Mouse (Mus musculus) ES-Bruce4 (cell line): ENCODE data around the gene Pik3c2b. TPM values are rescaled to one million over a fixed set of nuclear protein-coding genes. Genes with fewer than 3 reads are reported as not detected.

Experiments
- H3K27ac ChIP-seq: 2 replicates; pipeline ENCODE4 v1.5.1; 2012; ENCODE audit warnings: low read length, inconsistent platforms; ENCODE audit not compliant: insufficient read depth
- H3K27me3 ChIP-seq: 2 replicates; pipeline ENCODE4 v1.6.1; 2012; ENCODE audit warnings: mild to moderate bottlenecking, low read length, inconsistent platforms; ENCODE audit not compliant: control insufficient read depth, poor library complexity, insufficient read depth, severe bottlenecking
- H3K36me3 ChIP-seq: 2 replicates; pipeline ENCODE4 v1.6.1; 2012; ENCODE audit warnings: inconsistent platforms, mild to moderate bottlenecking, low read length, moderate library complexity; ENCODE audit not compliant: control insufficient read depth, poor library complexity, insufficient read depth, severe bottlenecking
- H3K4me1 ChIP-seq: one replicate; pipeline ENCODE4 v1.8.1; 2011; ENCODE audit warnings: low read length; ENCODE audit not compliant: control insufficient read depth, insufficient read depth
- H3K4me3 ChIP-seq: 2 replicates; pipeline ENCODE4 v1.5.1; 2011; ENCODE audit warnings: low read depth, mild to moderate bottlenecking, low read length
- H3K9ac ChIP-seq: 2 replicates; pipeline ENCODE4 v1.6.1; 2012; ENCODE audit warnings: low read depth, mild to moderate bottlenecking, inconsistent platforms; ENCODE audit not compliant: poor library complexity, severe bottlenecking
- H3K9me3 ChIP-seq: replicated peaks from 2 replicates; pipeline ENCODE4 v1.6.1; 2012; ENCODE audit warnings: mild to moderate bottlenecking, low read length, inconsistent platforms; ENCODE audit not compliant: control insufficient read depth, poor library complexity, insufficient read depth, severe bottlenecking
- CTCF ChIP-seq: IDR thresholded peaks from one replicate; pipeline ENCODE4 v1.8.1; 2011; ENCODE audit warnings: low read depth, low read length
- EP300 ChIP-seq: IDR thresholded peaks from 2 replicates; pipeline ENCODE4 v1.6.1; 2011; ENCODE audit warnings: low read depth, low read length; ENCODE audit not compliant: insufficient read depth
- POLR2A ChIP-seq: IDR thresholded peaks from one replicate; pipeline ENCODE4 v1.8.1; 2011; ENCODE audit warnings: low read length; ENCODE audit not compliant: insufficient read depth
- polyA plus RNA-seq: library from polyadenylated mRNA; stranded (reverse); fragments of >200 nt; gene quantifications from 2 replicates; pipeline ENCODE4 v1.2.4, GENCODE M21; 2011; ENCODE audit warnings: low read depth; ENCODE audit not compliant: missing spikeins, insufficient read depth, insufficient read length

Pik3c2b gene
- polyA plus RNA-seq, 1 experiment = 6.0 TPM

DNA sequence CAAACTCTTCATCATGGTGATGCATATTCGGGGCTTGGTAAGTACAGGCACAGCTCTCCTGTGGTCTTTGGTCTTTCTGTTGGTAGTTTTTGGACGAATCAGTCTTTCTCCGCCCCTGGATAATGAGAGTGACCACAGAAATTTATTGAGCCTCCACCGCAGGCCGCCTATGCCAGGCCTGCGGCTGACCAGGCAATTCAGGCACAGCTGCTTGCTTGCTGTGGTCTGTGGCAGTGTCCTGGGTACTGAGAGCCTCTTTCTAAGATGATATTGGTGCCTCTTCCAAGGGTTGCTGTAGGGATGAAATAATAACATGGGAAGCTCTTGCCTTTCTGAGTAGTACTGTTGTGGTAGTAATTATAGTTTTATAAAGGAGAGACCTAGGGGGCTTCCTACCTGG is 58.4 kb downstream of the Pik3c2b start:
- no peaks in the 10 kb centered on the region for H3K36me3 ChIP-seq
- H3K9me3 ChIP-seq = no peaks in the 10 kb centered on the region
- no peak overlapping the region for H3K4me3 ChIP-seq
- no peak overlapping the region for H3K27ac ChIP-seq
- TF ChIP-seq CTCF (no peak), POLR2A (no peak), EP300 (no peak)
- H3K27me3 ChIP-seq = no peaks in the 10 kb centered on the region
- no peaks in the 10 kb centered on the region for H3K4me1 ChIP-seq
- H3K9ac ChIP-seq = no peak overlapping the region

DNA sequence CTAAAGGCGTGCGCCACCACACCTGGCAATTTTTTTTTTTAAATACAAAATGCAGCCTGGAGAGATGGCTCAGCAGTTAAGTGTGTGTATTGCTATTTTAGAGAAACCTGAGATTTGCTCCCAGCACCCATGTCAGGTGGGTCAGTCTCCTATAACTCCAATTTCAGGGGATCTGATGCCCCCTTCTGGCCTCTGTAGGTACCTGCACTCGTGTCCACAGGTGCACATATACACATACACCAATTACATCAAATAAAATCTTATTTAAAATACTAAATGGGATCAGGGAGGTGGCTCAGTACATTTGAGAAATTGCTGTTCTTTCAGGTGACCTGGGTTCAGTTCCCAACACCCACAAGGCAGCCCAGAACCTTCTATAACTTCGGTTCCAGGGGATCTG is 70.6 kb downstream of the Pik3c2b start:
- Histone ChIP-seq H3K4me1 (no peaks in the 10 kb centered on the region), H3K27me3 (no peaks in the 10 kb centered on the region), H3K4me3 (no peak overlapping the region), H3K27ac (no peak overlapping the region), H3K36me3 (no peaks in the 10 kb centered on the region), H3K9ac (no peak overlapping the region), H3K9me3 (peaks cover 2% of the 10 kb centered on the region; the same call in 1 of the 2 replicates)
- TF ChIP-seq POLR2A (no peak), EP300 (no peak), CTCF (peak; percentile 15)

DNA sequence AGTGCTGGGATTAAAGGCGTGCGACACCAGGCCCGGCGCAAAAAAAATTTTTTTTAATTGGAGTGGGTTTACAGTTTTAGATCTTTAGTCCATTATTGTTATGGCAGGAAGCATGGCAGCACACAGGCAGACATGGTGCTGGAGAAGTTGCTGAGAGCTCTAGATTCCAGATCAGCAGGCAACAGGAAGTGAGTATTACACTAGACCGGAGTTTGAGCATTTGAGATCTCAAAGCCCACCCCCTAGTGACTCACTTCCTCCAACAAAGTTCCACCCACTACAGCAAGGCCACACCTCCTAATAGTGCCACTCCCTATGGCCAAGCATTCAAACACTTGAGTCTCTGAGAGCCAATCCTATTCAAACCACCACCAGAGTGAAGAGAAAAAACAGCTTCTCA is 72.7 kb downstream of the Pik3c2b start:
- peaks cover 2% of the 10 kb centered on the region; the same call in 1 of the 2 replicates for H3K9me3 ChIP-seq
- H3K36me3 ChIP-seq = no peaks in the 10 kb centered on the region
- peak overlapping the region; percentile 29 for H3K27ac ChIP-seq
- no peaks in the 10 kb centered on the region for H3K27me3 ChIP-seq
- no peak overlapping the region; the same call in 1 of the 2 replicates for H3K9ac ChIP-seq
- no peaks in the 10 kb centered on the region for H3K4me1 ChIP-seq
- H3K4me3 ChIP-seq = peak overlapping the region; percentile 65
- TF ChIP-seq POLR2A = peak; percentile 30
- TF ChIP-seq EP300 = no peak

DNA sequence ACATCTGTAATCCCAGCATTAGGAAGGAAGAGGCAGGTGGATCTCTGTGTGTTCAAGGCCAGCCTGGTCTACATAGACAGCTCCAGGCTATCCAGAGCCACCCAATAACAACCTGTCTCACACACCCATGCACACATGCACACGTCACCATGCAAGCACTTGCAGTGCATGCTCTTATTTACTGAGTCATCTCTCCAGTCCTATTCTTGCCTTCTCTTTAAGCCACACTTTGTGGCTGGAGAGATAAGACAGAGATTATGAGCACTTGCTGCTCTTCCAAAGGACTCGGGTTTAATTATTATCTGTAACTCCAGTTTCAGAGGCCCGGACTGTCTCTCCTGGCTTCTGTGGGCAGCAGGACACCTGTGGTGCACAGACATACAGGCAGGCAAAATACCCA is 73.4 kb downstream of the Pik3c2b start:
- no peak for TF ChIP-seq CTCF
- TF ChIP-seq EP300 = no peak
- TF ChIP-seq POLR2A = no peak
- Histone ChIP-seq H3K4me1 (no peaks in the 10 kb centered on the region), H3K27ac (no peak overlapping the region), H3K9ac (no peak overlapping the region), H3K9me3 (peaks cover 2% of the 10 kb centered on the region; the same call in 1 of the 2 replicates), H3K27me3 (no peaks in the 10 kb centered on the region), H3K4me3 (no peak overlapping the region), H3K36me3 (no peaks in the 10 kb centered on the region)

DNA sequence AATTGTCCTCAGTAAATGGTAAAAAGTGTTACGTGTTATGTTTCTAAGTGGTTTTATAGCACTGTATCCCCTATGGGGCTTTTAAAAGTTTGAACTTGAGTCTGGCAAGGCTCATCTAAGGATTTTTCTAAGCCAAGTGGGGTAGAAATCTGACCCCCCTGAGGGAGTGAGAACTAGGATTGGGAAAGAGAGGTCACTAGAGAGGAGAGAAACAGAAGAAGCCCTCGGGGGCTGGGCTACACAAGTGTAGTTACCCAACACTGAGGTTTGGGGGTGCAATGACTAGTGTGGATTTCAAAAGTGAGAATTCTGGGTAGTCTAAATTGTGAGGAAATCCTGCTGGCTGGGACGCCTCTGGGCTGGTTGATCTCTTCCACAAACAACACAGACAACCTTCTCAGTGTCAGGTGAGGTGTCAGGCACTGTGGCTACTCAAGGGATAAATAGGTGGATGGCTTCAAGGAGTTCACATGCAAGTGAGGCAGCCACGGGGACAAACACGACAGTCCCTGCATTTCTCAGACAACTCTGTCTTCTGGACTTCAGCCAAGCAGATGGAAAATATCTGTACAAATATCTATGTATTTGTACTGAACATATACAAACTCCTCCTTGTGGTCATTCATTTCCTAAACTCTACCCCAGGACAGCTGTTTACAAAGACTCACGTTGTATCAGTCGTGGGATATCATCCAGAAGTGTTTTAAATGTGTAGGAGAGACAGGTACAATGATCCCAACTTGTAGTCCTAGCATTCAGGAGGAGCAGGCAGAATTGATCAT is 74.7 kb downstream of the Pik3c2b start:
- H3K27ac ChIP-seq = no peak overlapping the region; the same call in 1 of the 2 replicates
- no peaks in the 10 kb centered on the region for H3K4me1 ChIP-seq
- H3K9ac ChIP-seq = no peak overlapping the region
- H3K9me3 ChIP-seq = peaks cover 2% of the 10 kb centered on the region; the same call in 1 of the 2 replicates
- H3K27me3 ChIP-seq = no peaks in the 10 kb centered on the region
- no peaks in the 10 kb centered on the region for H3K36me3 ChIP-seq
- H3K4me3 ChIP-seq = no peak overlapping the region
- TF ChIP-seq POLR2A (no peak), CTCF (no peak), EP300 (no peak)

DNA sequence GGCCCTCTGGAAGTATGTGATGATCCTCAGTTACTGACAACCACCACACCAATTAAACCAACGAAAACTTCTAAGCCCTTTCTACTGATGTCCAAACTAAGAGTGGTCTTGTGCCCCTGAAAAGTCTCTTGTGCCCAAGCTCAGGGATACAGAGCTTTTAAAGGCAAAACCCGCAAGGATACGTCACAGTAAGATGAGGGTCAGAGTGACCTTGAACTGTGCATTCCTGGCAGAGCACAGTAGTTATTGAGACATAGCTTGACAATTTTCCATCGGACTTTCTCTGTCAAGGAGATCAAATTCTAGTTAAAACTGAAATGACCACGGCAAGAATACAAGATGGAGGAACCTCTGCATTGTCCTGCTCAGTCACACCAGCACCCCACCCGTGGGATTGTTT is 75.8 kb downstream of the Pik3c2b start:
- TF ChIP-seq CTCF (no peak), POLR2A (no peak), EP300 (no peak)
- H3K4me3 ChIP-seq = no peak overlapping the region
- no peak overlapping the region for H3K27ac ChIP-seq
- H3K36me3 ChIP-seq = no peaks in the 10 kb centered on the region
- H3K9me3 ChIP-seq = peaks cover 2% of the 10 kb centered on the region; the same call in 1 of the 2 replicates
- peaks cover 1% of the 10 kb centered on the region for H3K4me1 ChIP-seq
- H3K27me3 ChIP-seq = no peaks in the 10 kb centered on the region
- no peak overlapping the region for H3K9ac ChIP-seq
